Mouse (Mus musculus): Measurements from ENCODE around the gene Aldh1l2.

Gene Aldh1l2

GRCm38 (mm10) chr10:83457531-83457930 is 76.4 kb downstream of the Aldh1l2 start:
- DNase-seq (ENCODE audit: low spot score): no peak

- DNase-seq (ENCODE audit: low spot score): no peak
Measured at GRCm38 (mm10) chr10:83448582-83448981, 85.4 kb downstream of the Aldh1l2 start.
